Mouse (Mus musculus) heart, embryonic 10.5 days (tissue): ENCODE data around the gene Dph3. TPM values are rescaled to one million over a fixed set of nuclear protein-coding genes. Genes with fewer than 3 reads are reported as not detected.
"Not testable (repeated sequence)": the region's sequence is repeated elsewhere in the genome, so short reads cannot be mapped to it uniquely, and the experiment has no call there.

Experiments
- DNase-seq: peaks from one replicate; pipeline ENCODE4 v3.0.0-alpha.2; 2017; ENCODE audit warnings: low spot score
- H3K27ac ChIP-seq: fragments of 300-500 bp; sonication (generic); 2 replicates; pipeline ENCODE4 v1.5.1; 2016; ENCODE audit warnings: mild to moderate bottlenecking
- H3K27me3 ChIP-seq: fragments of 300-500 bp; sonication (generic); 2 replicates; pipeline ENCODE4 v1.6.1; 2016; ENCODE audit warnings: mild to moderate bottlenecking; ENCODE audit not compliant: poor library complexity, insufficient read depth, severe bottlenecking
- H3K36me3 ChIP-seq: fragments of 300-500 bp; sonication (generic); 2 replicates; pipeline ENCODE4 v1.6.1; 2016; ENCODE audit warnings: mild to moderate bottlenecking, moderate library complexity
- H3K4me1 ChIP-seq: fragments of 300-500 bp; sonication (generic); 2 replicates; pipeline ENCODE4 v1.6.1; 2016; ENCODE audit warnings: mild to moderate bottlenecking
- H3K4me3 ChIP-seq: fragments of 300-500 bp; sonication (generic); 2 replicates; pipeline ENCODE4 v1.5.1; 2016; ENCODE audit warnings: mild to moderate bottlenecking, moderate library complexity
- H3K9me3 ChIP-seq: fragments of 300-500 bp; sonication (generic); 2 replicates; pipeline ENCODE4 v1.6.1; 2016; ENCODE audit warnings: mild to moderate bottlenecking, moderate library complexity
- WGBS: fragments of 180-500 bp; shearing (Covaris S2); methylation state at CpG from one replicate; pipeline ENCODE4 v1.1.7; 2016; 5-methylcytosine and 5-hydroxymethylcytosine counted together
- polyA plus RNA-seq: library from polyadenylated mRNA; unstranded; fragments of >200 nt; fragmentation: Nextera tagmentation; extraction: Ambion mirVana; gene quantifications from 2 replicates; pipeline ENCODE4 v1.2.1, GENCODE M21; 2016

Gene Dph3
- 90.6 and 102 TPM in 2 replicates for polyA plus RNA-seq

GRCm38 (mm10) chr14:32085486-32086201 lies at the start of gene Dph3:
Gene Dph3, minus strand, starts transcription at chr14:32085729.
- Histone ChIP-seq H3K9me3 (no peaks in the 10 kb centered on the region), H3K4me3 (peak within 1 kb of the TSS; percentile 71), H3K27me3 (no peaks in the 10 kb centered on the region), H3K27ac (peak within 1 kb of the TSS; percentile 93), H3K4me1 (peaks cover 12% of the 10 kb centered on the region; the same call in 1 of the 2 replicates), H3K36me3 (peaks cover 31% of the 10 kb centered on the region)
- DNase-seq: peak; percentile 100
- WGBS: under 1% methylated on average over 43 of the region's 43 CpGs

GRCm38 (mm10) chr14:32134293-32134692 lies 48.8 kb upstream of the Dph3 start:
- Histone ChIP-seq H3K4me3 (0 out of 2 replicates have a peak overlapping the region, but pooled peaks have one; percentile 16), H3K27me3 (no peaks in the 10 kb centered on the region), H3K9me3 (no peaks in the 10 kb centered on the region), H3K36me3 (no peaks in the 10 kb centered on the region), H3K27ac (peak overlapping the region; percentile 76), H3K4me1 (peaks cover 29% of the 10 kb centered on the region)
- 16% methylated on average over 2 of the region's 2 CpGs for WGBS
- peak; percentile 90 for DNase-seq

- H3K36me3 ChIP-seq: no peaks in the 10 kb centered on the region
- H3K27ac ChIP-seq: no peak overlapping the region
- DNase-seq: no peak
- 29% methylated on average over 4 of the region's 4 CpGs for WGBS
- H3K27me3 ChIP-seq: no peaks in the 10 kb centered on the region
- H3K4me1 ChIP-seq: peaks cover 29% of the 10 kb centered on the region
- no peak overlapping the region for H3K4me3 ChIP-seq
- H3K9me3 ChIP-seq: no peaks in the 10 kb centered on the region
These were observed 46.3 kb upstream of the Dph3 start for GRCm38 (mm10) chr14:32131836-32132235.

GRCm38 (mm10) chr14:32128409-32128808 lies 42.9 kb upstream of the Dph3 start:
- Histone ChIP-seq H3K36me3 (no peaks in the 10 kb centered on the region), H3K27ac (no peak overlapping the region), H3K27me3 (no peaks in the 10 kb centered on the region), H3K4me3 (no peak overlapping the region), H3K9me3 (no peaks in the 10 kb centered on the region), H3K4me1 (peaks cover 6% of the 10 kb centered on the region)
- no peak for DNase-seq
- WGBS: 73% methylated on average over 5 of the region's 5 CpGs

GRCm38 (mm10) chr14:32125256-32125655 lies 39.7 kb upstream of the Dph3 start:
- H3K36me3 ChIP-seq, H3K9me3 ChIP-seq, H3K27me3 ChIP-seq, DNase-seq, H3K27ac ChIP-seq, H3K4me1 ChIP-seq, H3K4me3 ChIP-seq: not testable (repeated sequence)
- 78% methylated on average over 5 of the region's 5 CpGs for WGBS

- Histone ChIP-seq H3K27ac (no peak overlapping the region), H3K9me3 (no peaks in the 10 kb centered on the region), H3K4me3 (no peak overlapping the region), H3K36me3 (no peaks in the 10 kb centered on the region), H3K4me1 (no peaks in the 10 kb centered on the region), H3K27me3 (no peaks in the 10 kb centered on the region)
- 65% methylated on average over 3 of the region's 3 CpGs for WGBS
- no peak for DNase-seq
These were observed 38.7 kb upstream of the Dph3 start for GRCm38 (mm10) chr14:32124261-32124660.

- DNase-seq: no peak
- H3K4me3 ChIP-seq: no peak overlapping the region
- no peak overlapping the region for H3K27ac ChIP-seq
- no peaks in the 10 kb centered on the region for H3K9me3 ChIP-seq
- 55% methylated on average over 2 of the region's 2 CpGs for WGBS
- H3K36me3 ChIP-seq: no peaks in the 10 kb centered on the region
- no peaks in the 10 kb centered on the region for H3K4me1 ChIP-seq
- H3K27me3 ChIP-seq: no peaks in the 10 kb centered on the region
These were observed 36.4 kb upstream of the Dph3 start for GRCm38 (mm10) chr14:32121920-32122315.

GRCm38 (mm10) chr14:32120940-32121919 lies 35.7 kb upstream of the Dph3 start:
- Histone ChIP-seq H3K4me1 (no peaks in the 10 kb centered on the region), H3K36me3 (no peaks in the 10 kb centered on the region), H3K4me3 (no peak overlapping the region), H3K9me3 (no peaks in the 10 kb centered on the region), H3K27me3 (no peaks in the 10 kb centered on the region), H3K27ac (no peak overlapping the region)
- 68% methylated on average over 11 of the region's 11 CpGs for WGBS
- no peak for DNase-seq

- H3K4me1 ChIP-seq, H3K9me3 ChIP-seq, H3K36me3 ChIP-seq, H3K27me3 ChIP-seq, H3K4me3 ChIP-seq, H3K27ac ChIP-seq, DNase-seq: not testable (repeated sequence)
- whole genome bisulfite sequencing: 87% methylated on average over 10 of the region's 10 CpGs
These were observed 26.6 kb upstream of the Dph3 start for GRCm38 (mm10) chr14:32112124-32112523.

- Histone ChIP-seq H3K4me1 (peaks cover 6% of the 10 kb centered on the region; the same call in 1 of the 2 replicates), H3K36me3 (peaks cover 20% of the 10 kb centered on the region), H3K27me3 (no peaks in the 10 kb centered on the region), H3K27ac (no peak overlapping the region), H3K4me3 (no peak overlapping the region), H3K9me3 (no peaks in the 10 kb centered on the region)
- DNase-seq: no peak
- WGBS: 89% methylated on average over 4 of the region's 4 CpGs
These were observed 21.4 kb upstream of the Dph3 start for GRCm38 (mm10) chr14:32106911-32107310.

GRCm38 (mm10) chr14:32105663-32106062 lies 20.1 kb upstream of the Dph3 start:
- H3K9me3 ChIP-seq: no peaks in the 10 kb centered on the region
- no peak overlapping the region for H3K4me3 ChIP-seq
- WGBS: 30% methylated on average over 7 of the region's 7 CpGs
- peaks cover 6% of the 10 kb centered on the region; the same call in 1 of the 2 replicates for H3K4me1 ChIP-seq
- H3K27ac ChIP-seq: no peak overlapping the region
- DNase-seq: no peak
- no peaks in the 10 kb centered on the region for H3K27me3 ChIP-seq
- peaks cover 29% of the 10 kb centered on the region for H3K36me3 ChIP-seq

GRCm38 (mm10) chr14:32103556-32103955 lies 18.0 kb upstream of the Dph3 start:
- Histone ChIP-seq H3K27me3 (no peaks in the 10 kb centered on the region), H3K4me3 (no peak overlapping the region), H3K4me1 (peaks cover 6% of the 10 kb centered on the region; the same call in 1 of the 2 replicates), H3K27ac (no peak overlapping the region), H3K36me3 (peaks cover 50% of the 10 kb centered on the region), H3K9me3 (no peaks in the 10 kb centered on the region)
- 82% methylated on average over 4 of the region's 4 CpGs for WGBS
- no peak for DNase-seq

GRCm38 (mm10) chr14:32098951-32099350 lies 13.4 kb upstream of the Dph3 start:
- Histone ChIP-seq H3K4me3 (no peak overlapping the region), H3K27me3 (no peaks in the 10 kb centered on the region), H3K27ac (no peak overlapping the region), H3K9me3 (no peaks in the 10 kb centered on the region), H3K4me1 (no peaks in the 10 kb centered on the region; the same call in 1 of the 2 replicates), H3K36me3 (peaks cover 89% of the 10 kb centered on the region)
- no peak for DNase-seq
- 86% methylated on average over 3 of the region's 3 CpGs for WGBS
